Mouse (Mus musculus) small intestine, adult 2 months (tissue): Measurements from ENCODE around the gene Otud4. TPM values are rescaled to one million over a fixed set of nuclear protein-coding genes. Genes with fewer than 3 reads are reported as not detected.
A peak's percentile ranks its signal among the peaks of the same experiment; 100 is the strongest.
"Not testable (repeated sequence)": the region's sequence is repeated elsewhere in the genome, so short reads cannot be mapped to it uniquely, and the experiment has no call there.

ENCODE experiments used
- H3K27ac ChIP-seq: fragments of 200-500 bp; 2 replicates; pipeline ENCODE4 v1.5.1; 2012; ENCODE audit warnings: low read depth, low read length, control low read depth, inconsistent platforms; ENCODE audit not compliant: insufficient read depth
- H3K27me3 ChIP-seq: fragments of 200-500 bp; 2 replicates; pipeline ENCODE4 v1.6.1; 2012; ENCODE audit warnings: mild to moderate bottlenecking, moderate library complexity, low read length, inconsistent platforms; ENCODE audit not compliant: control insufficient read depth, insufficient read depth
- H3K36me3 ChIP-seq: fragments of 200-500 bp; 2 replicates; pipeline ENCODE4 v1.6.1; 2012; ENCODE audit warnings: mild to moderate bottlenecking, low read length, control low read depth, inconsistent platforms; ENCODE audit not compliant: control insufficient read depth, insufficient read depth
- H3K4me1 ChIP-seq: fragments of 200-500 bp; 2 replicates; pipeline ENCODE4 v1.6.1; 2012; ENCODE audit warnings: low read length, inconsistent platforms, mixed read lengths; ENCODE audit not compliant: control insufficient read depth, insufficient read depth, insufficient read length
- H3K4me3 ChIP-seq: fragments of 200-500 bp; 2 replicates; pipeline ENCODE4 v1.5.1; 2012; ENCODE audit warnings: low read depth, mild to moderate bottlenecking, control low read depth, inconsistent platforms, low read length, moderate library complexity
- CTCF ChIP-seq: fragments of 200-500 bp; IDR thresholded peaks from 2 replicates; pipeline ENCODE4 v1.5.1; 2012; ENCODE audit warnings: low read depth, mild to moderate bottlenecking, control low read depth, inconsistent platforms, low read length, moderate library complexity, mixed read lengths; ENCODE audit not compliant: insufficient replicate concordance, insufficient read length; ENCODE audit errors: extremely low read depth
- POLR2A ChIP-seq: fragments of 200-500 bp; IDR thresholded peaks from 2 replicates; pipeline ENCODE4 v1.6.1; 2012; ENCODE audit warnings: low read depth, mild to moderate bottlenecking, control low read depth, inconsistent platforms, low read length, moderate library complexity
- WGBS: fragments of 180-500 bp; shearing (Covaris S2); methylation state at CpG from one replicate; pipeline ENCODE4 v1.1.7; 2018; 5-methylcytosine and 5-hydroxymethylcytosine counted together
- polyA plus RNA-seq: library from polyadenylated mRNA; depleted of rRNA; stranded (reverse); fragments of >200 nt; gene quantifications from 2 replicates; pipeline ENCODE4 v1.2.3, GENCODE M21; 2012

The Otud4 gene
- polyA plus RNA-seq, 1 experiment, result 18.0 TPM

GRCm38 (mm10) chr8:79638001-79638706, 1.3 kb upstream of the Otud4 start:
- Histone ChIP-seq H3K36me3 (no peaks in the 10 kb centered on the region), H3K27me3 (no peaks in the 10 kb centered on the region), H3K27ac (no peak overlapping the region), H3K4me3 (peak overlapping the region; percentile 96), H3K4me1 (no peaks in the 10 kb centered on the region)
- no peak for TF ChIP-seq POLR2A
- TF ChIP-seq CTCF, result no peak
- WGBS, result 1% methylated on average over 11 of the region's 11 CpGs

GRCm38 (mm10) chr8:79638707-79639549, 490 bp upstream of the Otud4 start:
- under 1% methylated on average over 77 of the region's 77 CpGs for WGBS
- no peaks in the 10 kb centered on the region for H3K4me1 ChIP-seq
- H3K36me3 ChIP-seq, result peaks cover under 1% of the 10 kb centered on the region; the same call in 1 of the 2 replicates
- H3K27me3 ChIP-seq, result no peaks in the 10 kb centered on the region
- TF ChIP-seq POLR2A (peak; percentile 64), CTCF (no peak)
- peak overlapping the region; percentile 84 for H3K27ac ChIP-seq
- H3K4me3 ChIP-seq, result peak overlapping the region; percentile 96

GRCm38 (mm10) chr8:79641119-79641518, 1.7 kb downstream of the Otud4 start:
- H3K36me3 ChIP-seq, result peaks cover 6% of the 10 kb centered on the region
- TF ChIP-seq CTCF (no peak), POLR2A (no peak)
- 18% methylated on average over 1 of the region's 1 CpGs for WGBS
- no peaks in the 10 kb centered on the region for H3K4me1 ChIP-seq
- no peak overlapping the region for H3K4me3 ChIP-seq
- no peak overlapping the region for H3K27ac ChIP-seq
- no peaks in the 10 kb centered on the region for H3K27me3 ChIP-seq

- Histone ChIP-seq H3K36me3 (peaks cover 20% of the 10 kb centered on the region), H3K27me3 (no peaks in the 10 kb centered on the region), H3K4me1 (no peaks in the 10 kb centered on the region), H3K27ac (no peak overlapping the region), H3K4me3 (no peak overlapping the region)
- TF ChIP-seq CTCF, result no peak
- no peak for TF ChIP-seq POLR2A
- 92% methylated on average over 4 of the region's 4 CpGs for WGBS
Measured at GRCm38 (mm10) chr8:79649569-79649968, 10.2 kb downstream of the Otud4 start.

- peaks cover 21% of the 10 kb centered on the region for H3K36me3 ChIP-seq
- TF ChIP-seq POLR2A, result no peak
- TF ChIP-seq CTCF, result no peak
- WGBS, result 81% methylated on average over 1 of the region's 1 CpGs
- H3K4me3 ChIP-seq, result no peak overlapping the region
- H3K27me3 ChIP-seq, result no peaks in the 10 kb centered on the region
- H3K4me1 ChIP-seq, result no peaks in the 10 kb centered on the region
- H3K27ac ChIP-seq, result no peak overlapping the region
Measured at GRCm38 (mm10) chr8:79650158-79650814, 10.9 kb downstream of the Otud4 start.

- TF ChIP-seq POLR2A, result no peak
- no peak for TF ChIP-seq CTCF
- H3K27me3 ChIP-seq, result no peaks in the 10 kb centered on the region
- no peak overlapping the region for H3K27ac ChIP-seq
- no peaks in the 10 kb centered on the region for H3K4me1 ChIP-seq
- WGBS, result 72% methylated on average over 4 of the region's 4 CpGs
- H3K4me3 ChIP-seq, result no peak overlapping the region
- H3K36me3 ChIP-seq, result peaks cover 31% of the 10 kb centered on the region
Measured at GRCm38 (mm10) chr8:79653736-79654135, 14.3 kb downstream of the Otud4 start.

- peaks cover 48% of the 10 kb centered on the region for H3K36me3 ChIP-seq
- H3K4me3 ChIP-seq, H3K27ac ChIP-seq, H3K27me3 ChIP-seq, H3K4me1 ChIP-seq: not testable (repeated sequence)
- 74% methylated on average over 4 of the region's 4 CpGs for WGBS
Measured at GRCm38 (mm10) chr8:79658715-79659114, 19.3 kb downstream of the Otud4 start.
